Mouse (Mus musculus): Measurements from ENCODE around the gene Samd8.

The Samd8 gene

GRCm38 (mm10) chr14:21745149-21745548 lies 5.2 kb upstream of the Samd8 start:
- no peak for DNase-seq (ENCODE audit: low spot score in 2 of 2)

- no peak for DNase-seq (ENCODE audit: low spot score in 2 of 2)
Measured at GRCm38 (mm10) chr14:21746251-21746650, 4.1 kb upstream of the Samd8 start.

GRCm38 (mm10) chr14:21746846-21747245 lies 3.5 kb upstream of the Samd8 start:
- no peak for DNase-seq (ENCODE audit: low spot score in 2 of 2)

- no peak for DNase-seq (ENCODE audit: low spot score in 2 of 2)
Measured at GRCm38 (mm10) chr14:21747436-21748141, 2.7 kb upstream of the Samd8 start.

GRCm38 (mm10) chr14:21748142-21748870 lies 2.0 kb upstream of the Samd8 start:
- peak; percentile 52 to 69 for DNase-seq (ENCODE audit: low spot score in 2 of 2)

GRCm38 (mm10) chr14:21750881-21751542 lies 681 bp downstream of the Samd8 start, which contains the start of gene Dusp13:
Gene Dusp13, minus strand, starts transcription at chr14:21751181.
- DNase-seq (ENCODE audit: low spot score in 2 of 2): peak; percentile 70 to 71

GRCm38 (mm10) chr14:21752411-21752810 lies 2.1 kb downstream of the Samd8 start:
- no peak for DNase-seq (ENCODE audit: low spot score in 2 of 2)

- DNase-seq (ENCODE audit: low spot score in 2 of 2): no peak
Measured at GRCm38 (mm10) chr14:21753367-21753766, 3.0 kb downstream of the Samd8 start.

GRCm38 (mm10) chr14:21761560-21761959 lies 11.2 kb downstream of the Samd8 start:
- no peak for DNase-seq (ENCODE audit: low spot score in 2 of 2)

GRCm38 (mm10) chr14:21763736-21764135 lies 13.4 kb downstream of the Samd8 start:
- DNase-seq (ENCODE audit: low spot score in 2 of 2): no peak

GRCm38 (mm10) chr14:21764646-21765045 lies 14.3 kb downstream of the Samd8 start:
- DNase-seq (ENCODE audit: low spot score in 2 of 2): no peak

- DNase-seq (ENCODE audit: low spot score in 2 of 2): no peak
Measured at GRCm38 (mm10) chr14:21765754-21766397, 15.5 kb downstream of the Samd8 start.

GRCm38 (mm10) chr14:21766398-21766958 lies 16.1 kb downstream of the Samd8 start:
- DNase-seq (ENCODE audit: low spot score in 2 of 2): no peak

- no peak for DNase-seq (ENCODE audit: low spot score in 2 of 2)
Measured at GRCm38 (mm10) chr14:21772506-21773281, 22.4 kb downstream of the Samd8 start.

- no peak for DNase-seq (ENCODE audit: low spot score in 2 of 2)
Measured at GRCm38 (mm10) chr14:21773946-21774345, 23.6 kb downstream of the Samd8 start.

- no peak for DNase-seq (ENCODE audit: low spot score in 2 of 2)
Measured at GRCm38 (mm10) chr14:21776201-21776600, 25.9 kb downstream of the Samd8 start.

GRCm38 (mm10) chr14:21786500-21786899 lies 36.2 kb downstream of the Samd8 start:
- no peak for DNase-seq (ENCODE audit: low spot score in 2 of 2)

GRCm38 (mm10) chr14:21787374-21787773 lies 37.0 kb downstream of the Samd8 start:
- DNase-seq (ENCODE audit: low spot score in 2 of 2): no peak

GRCm38 (mm10) chr14:21788121-21788520 lies 37.8 kb downstream of the Samd8 start:
- peak; percentile 37 to 41 for DNase-seq (ENCODE audit: low spot score in 2 of 2)

GRCm38 (mm10) chr14:21790585-21791251 lies 40.4 kb downstream of the Samd8 start:
- DNase-seq (ENCODE audit: low spot score in 2 of 2): no peak

All from right cerebral cortex, adult 2 months (tissue).